Mouse (Mus musculus): ENCODE measurements around the gene AU021092. TPM values are rescaled to one million over a fixed set of nuclear protein-coding genes. Genes with fewer than 3 reads are reported as not detected.
"Not testable (repeated sequence)": the region's sequence is repeated elsewhere in the genome, so short reads cannot be mapped to it uniquely, and the experiment has no call there.

The AU021092 gene
- polyA plus RNA-seq, 1 experiment from 2014 or later = 6.3 TPM

DNA sequence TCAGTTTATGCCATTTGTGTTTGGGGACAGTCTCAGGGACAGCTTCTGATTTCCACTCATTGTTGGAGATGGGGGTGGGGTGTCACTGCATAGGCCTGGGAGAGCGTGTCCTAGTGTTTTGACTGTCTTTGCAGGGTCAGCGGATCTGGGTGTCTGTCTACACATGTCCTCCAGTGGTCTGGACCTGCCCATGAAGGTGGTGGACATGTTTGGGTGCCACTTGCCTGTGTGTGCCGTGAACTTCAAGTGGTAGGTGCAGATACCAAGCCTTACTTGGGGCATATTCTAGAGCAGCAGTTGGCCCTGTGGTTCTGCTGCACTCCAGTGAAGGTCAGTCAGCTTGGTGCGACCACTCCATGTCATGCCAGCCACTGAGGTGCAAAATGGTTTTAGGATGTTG is 20.3 kb upstream of the AU021092 start:
- Histone ChIP-seq H3K27ac (no peak overlapping the region), H3K9ac (no peak overlapping the region), H3K4me3 (no peak overlapping the region), H3K27me3 (no peaks in the 10 kb centered on the region), H3K9me3 (replicated peaks) (no peaks in the 10 kb centered on the region), H3K4me1 (replicated peaks) (no peaks in the 10 kb centered on the region), H3K4me2 (no peak overlapping the region), H3K36me3 (peaks cover 66% of the 10 kb centered on the region)
- ATAC-seq (replicated peaks; ENCODE audit: insufficient number of reproducible peaks, insufficient read depth, low FRiP score, low read depth) = no peak
- WGBS = 85% methylated on average over 4 of the region's 4 CpGs

GRCm38 (mm10) chr16:5233418-5234313 is 11.6 kb upstream of the AU021092 start, which contains the start of gene Alg1:
Gene Alg1, plus strand, starts transcription at chr16:5233621.
- Histone ChIP-seq H3K4me3 (peak within 1 kb of the TSS; percentile 92), H3K4me2 (peak within 1 kb of the TSS; percentile 85), H3K27me3 (no peaks in the 10 kb centered on the region), H3K9me3 (replicated peaks) (no peaks in the 10 kb centered on the region), H3K9ac (peak within 1 kb of the TSS; percentile 81), H3K4me1 (replicated peaks) (peaks cover 8% of the 10 kb centered on the region), H3K27ac (peak within 1 kb of the TSS; percentile 75), H3K36me3 (0 out of 2 replicates have a peak, but pooled peaks cover 7% of the 10 kb centered on the region)
- ATAC-seq (replicated peaks; ENCODE audit: insufficient number of reproducible peaks, insufficient read depth, low FRiP score, low read depth) = peak; percentile 96
- 1% methylated on average over 47 of the region's 47 CpGs for WGBS

GRCm38 (mm10) chr16:5232982-5233381 is 10.9 kb upstream of the AU021092 start:
- H3K4me3 ChIP-seq = peak overlapping the region; percentile 92
- no peak overlapping the region for H3K27ac ChIP-seq
- WGBS = 72% methylated on average over 4 of the region's 4 CpGs
- no peaks in the 10 kb centered on the region for H3K9me3 ChIP-seq (replicated peaks)
- H3K4me1 ChIP-seq (replicated peaks) = peaks cover 8% of the 10 kb centered on the region
- H3K4me2 ChIP-seq = peak overlapping the region; percentile 85
- H3K36me3 ChIP-seq = 0 out of 2 replicates have a peak, but pooled peaks cover 5% of the 10 kb centered on the region
- H3K27me3 ChIP-seq = no peaks in the 10 kb centered on the region
- no peak overlapping the region for H3K9ac ChIP-seq
- no peak for ATAC-seq (replicated peaks; ENCODE audit: insufficient number of reproducible peaks, insufficient read depth, low FRiP score, low read depth)

DNA sequence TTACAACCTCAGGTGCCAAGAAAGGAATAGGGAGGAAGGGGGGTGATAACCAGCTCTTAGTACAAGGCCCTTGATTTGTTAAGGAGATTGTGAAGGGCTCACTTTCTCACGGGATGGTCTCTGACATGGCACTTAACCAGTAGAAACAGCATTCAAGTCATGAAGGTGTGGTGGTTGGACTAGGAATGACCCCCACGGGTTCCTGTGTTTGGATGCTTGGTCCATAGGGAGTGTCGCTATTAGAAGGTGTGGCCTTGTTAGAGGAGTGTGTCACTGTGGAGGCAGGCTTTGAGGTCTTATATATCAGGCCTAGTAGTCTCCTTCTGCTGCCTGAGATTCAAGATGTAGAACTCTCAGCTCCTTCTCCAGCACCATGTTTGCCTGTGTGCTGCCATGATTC is 6.0 kb upstream of the AU021092 start:
- not testable (repeated sequence) for H3K9me3 ChIP-seq (replicated peaks); H3K4me3 ChIP-seq; H3K4me1 ChIP-seq (replicated peaks); H3K4me2 ChIP-seq; H3K27ac ChIP-seq; ATAC-seq (replicated peaks; ENCODE audit: insufficient number of reproducible peaks, insufficient read depth, low FRiP score, low read depth); H3K9ac ChIP-seq; H3K27me3 ChIP-seq; H3K36me3 ChIP-seq
- WGBS = 79% methylated on average over 3 of the region's 3 CpGs

DNA sequence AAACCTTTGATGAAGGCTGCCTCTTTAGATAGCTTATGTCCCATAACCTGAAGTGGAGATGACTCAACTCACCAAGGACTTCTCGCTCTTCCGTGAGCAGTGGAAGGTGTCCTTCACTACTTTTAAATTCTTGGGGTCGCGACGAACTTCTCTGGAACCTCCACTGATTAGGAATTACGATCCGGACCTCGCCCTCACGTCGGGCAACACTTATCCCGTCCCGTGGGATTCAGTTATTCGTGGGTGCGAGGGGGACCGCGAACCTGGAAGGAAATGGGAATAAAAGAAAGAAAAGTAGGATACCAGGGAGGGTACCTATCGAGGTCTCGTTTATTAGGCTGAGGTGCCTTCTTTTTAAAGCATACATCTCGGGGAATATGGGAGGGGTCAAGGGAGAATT is 5.4 kb upstream of the AU021092 start:
- not testable (repeated sequence) for ATAC-seq (replicated peaks; ENCODE audit: insufficient number of reproducible peaks, insufficient read depth, low FRiP score, low read depth); H3K36me3 ChIP-seq; H3K4me1 ChIP-seq (replicated peaks); H3K4me2 ChIP-seq; H3K4me3 ChIP-seq; H3K9me3 ChIP-seq (replicated peaks); H3K9ac ChIP-seq; H3K27me3 ChIP-seq
- peak overlapping the region; percentile 34; the same call in 1 of the 2 replicates for H3K27ac ChIP-seq
- 67% methylated on average over 19 of the region's 19 CpGs for WGBS

- WGBS = 7% methylated on average over 1 of the region's 1 CpGs
- H3K4me3 ChIP-seq; ATAC-seq (replicated peaks; ENCODE audit: insufficient number of reproducible peaks, insufficient read depth, low FRiP score, low read depth): not testable (repeated sequence)
These were observed 4.4 kb upstream of the AU021092 start for GRCm38 (mm10) chr16:5226534-5226933.

DNA sequence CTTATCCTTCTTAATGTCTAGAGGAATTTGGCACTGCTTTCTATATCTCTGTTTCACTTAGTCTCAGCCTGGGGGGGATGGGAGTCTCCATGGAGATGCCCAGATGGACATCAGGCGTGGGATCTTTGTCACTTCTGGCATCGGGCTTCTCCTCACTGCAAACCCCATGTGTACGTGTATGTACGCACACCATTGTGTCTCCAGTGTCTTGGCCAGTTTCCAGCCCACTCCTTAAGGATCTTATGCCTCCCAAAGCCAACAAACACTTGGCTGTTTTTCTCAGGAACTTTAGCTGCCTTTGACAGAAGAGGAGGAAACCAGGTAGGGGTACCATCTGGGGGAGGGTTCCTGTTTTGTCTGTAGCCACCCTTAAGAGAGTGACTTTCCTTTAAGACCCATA is 696 bp downstream of the AU021092 start:
- H3K4me2 ChIP-seq = no peak overlapping the region
- no peak overlapping the region for H3K4me3 ChIP-seq
- 51% methylated on average over 4 of the region's 4 CpGs for WGBS

More at GRCm38 (mm10) chr16:5226534-5226933, 4.4 kb upstream of the AU021092 start:
- not testable (repeated sequence) for H3K9ac ChIP-seq; H3K9me3 ChIP-seq (replicated peaks); H3K27ac ChIP-seq; H3K4me2 ChIP-seq; H3K36me3 ChIP-seq; H3K4me1 ChIP-seq (replicated peaks); H3K27me3 ChIP-seq

DNA sequence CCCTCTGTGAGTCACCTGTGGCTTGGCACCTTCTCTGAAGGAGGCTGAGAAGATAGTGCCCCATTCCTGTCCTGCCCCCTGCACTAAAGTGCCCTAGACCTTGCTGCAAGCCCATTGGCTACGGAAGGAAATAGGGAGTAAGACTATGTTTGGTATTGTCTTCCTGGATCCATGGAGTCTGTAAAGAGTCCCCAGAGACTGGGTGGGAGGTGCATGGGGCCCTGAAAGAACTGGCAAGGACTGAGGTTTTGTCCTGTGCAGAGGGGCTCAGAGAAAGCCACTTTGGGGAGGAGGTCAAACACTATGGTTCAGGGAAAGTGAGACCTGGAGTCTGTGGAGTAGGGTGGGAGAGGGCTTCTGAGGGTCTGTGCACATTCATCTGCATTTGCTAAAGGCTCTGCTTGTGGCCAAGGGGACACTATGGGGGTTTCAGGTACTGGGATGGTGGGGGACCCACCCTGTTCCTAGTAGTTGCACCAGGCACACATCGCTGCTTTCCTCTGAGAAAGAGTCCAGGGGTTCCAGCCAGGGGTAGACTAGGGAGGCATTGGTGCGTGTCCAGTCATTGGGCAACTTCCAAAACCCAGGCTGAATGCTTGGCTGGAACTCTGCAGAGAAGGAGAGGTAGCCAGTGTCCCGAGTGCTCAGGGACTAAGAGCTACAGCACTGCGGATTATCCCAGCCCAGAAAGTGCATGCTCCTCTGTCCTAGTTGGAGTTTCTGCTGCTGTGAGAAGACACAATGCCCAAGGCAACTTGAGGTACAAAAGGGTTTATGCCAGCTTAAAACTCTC is 4.6 kb downstream of the AU021092 start:
- H3K27me3 ChIP-seq = no peaks in the 10 kb centered on the region
- no peak overlapping the region for H3K4me2 ChIP-seq
- H3K27ac ChIP-seq = no peak overlapping the region
- no peak overlapping the region for H3K9ac ChIP-seq
- no peaks in the 10 kb centered on the region for H3K36me3 ChIP-seq
- 67% methylated on average over 5 of the region's 5 CpGs for WGBS
- no peak for ATAC-seq (replicated peaks; ENCODE audit: insufficient number of reproducible peaks, insufficient read depth, low FRiP score, low read depth)
- no peaks in the 10 kb centered on the region for H3K9me3 ChIP-seq (replicated peaks)
- H3K4me1 ChIP-seq (replicated peaks) = peaks cover 7% of the 10 kb centered on the region
- no peak overlapping the region for H3K4me3 ChIP-seq

More for the DNA sequence above, 696 bp downstream of the AU021092 start:
- peaks cover 7% of the 10 kb centered on the region for H3K4me1 ChIP-seq (replicated peaks)
- H3K27me3 ChIP-seq = no peaks in the 10 kb centered on the region
- no peaks in the 10 kb centered on the region for H3K36me3 ChIP-seq
- H3K27ac ChIP-seq = no peak overlapping the region
- H3K9ac ChIP-seq = no peak overlapping the region
- no peak for ATAC-seq (replicated peaks; ENCODE audit: insufficient number of reproducible peaks, insufficient read depth, low FRiP score, low read depth)
- no peaks in the 10 kb centered on the region for H3K9me3 ChIP-seq (replicated peaks)

GRCm38 (mm10) chr16:5216686-5217085 is 5.4 kb downstream of the AU021092 start:
- Histone ChIP-seq H3K4me3 (no peak overlapping the region), H3K9me3 (replicated peaks) (no peaks in the 10 kb centered on the region), H3K36me3 (no peaks in the 10 kb centered on the region), H3K27ac (no peak overlapping the region), H3K9ac (no peak overlapping the region), H3K4me1 (replicated peaks) (peaks cover 3% of the 10 kb centered on the region; the same call in 1 of the 2 replicates), H3K4me2 (no peak overlapping the region), H3K27me3 (no peaks in the 10 kb centered on the region)
- no peak for ATAC-seq (replicated peaks; ENCODE audit: insufficient number of reproducible peaks, insufficient read depth, low FRiP score, low read depth)
- WGBS = 55% methylated on average over 6 of the region's 6 CpGs

DNA sequence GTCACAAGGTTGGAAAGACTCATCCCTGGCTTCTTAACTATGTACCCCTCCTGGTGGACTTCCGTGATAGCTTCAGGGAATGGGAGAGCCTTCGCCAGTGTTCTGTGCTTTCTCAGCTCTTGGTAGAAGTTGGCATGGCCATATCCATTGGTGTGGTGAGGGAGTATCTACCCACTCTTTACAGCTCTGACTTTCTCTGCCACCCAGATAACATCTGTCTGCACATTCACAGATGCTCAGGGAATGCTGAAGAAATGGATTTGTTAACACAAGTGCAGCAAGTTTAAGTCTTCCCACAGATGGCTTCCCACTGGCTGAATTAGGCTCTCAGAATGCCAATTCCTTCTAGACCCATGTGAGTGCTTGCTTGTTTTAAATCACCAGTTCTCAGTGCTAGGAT is 8.0 kb downstream of the AU021092 start:
- no peak for ATAC-seq (replicated peaks; ENCODE audit: insufficient number of reproducible peaks, insufficient read depth, low FRiP score, low read depth)
- Histone ChIP-seq H3K9ac (no peak overlapping the region), H3K4me2 (no peak overlapping the region), H3K27ac (no peak overlapping the region), H3K4me3 (no peak overlapping the region), H3K9me3 (replicated peaks) (no peaks in the 10 kb centered on the region), H3K36me3 (no peaks in the 10 kb centered on the region), H3K27me3 (no peaks in the 10 kb centered on the region), H3K4me1 (replicated peaks) (peaks cover 3% of the 10 kb centered on the region; the same call in 1 of the 2 replicates)
- 86% methylated on average over 2 of the region's 2 CpGs for WGBS

DNA sequence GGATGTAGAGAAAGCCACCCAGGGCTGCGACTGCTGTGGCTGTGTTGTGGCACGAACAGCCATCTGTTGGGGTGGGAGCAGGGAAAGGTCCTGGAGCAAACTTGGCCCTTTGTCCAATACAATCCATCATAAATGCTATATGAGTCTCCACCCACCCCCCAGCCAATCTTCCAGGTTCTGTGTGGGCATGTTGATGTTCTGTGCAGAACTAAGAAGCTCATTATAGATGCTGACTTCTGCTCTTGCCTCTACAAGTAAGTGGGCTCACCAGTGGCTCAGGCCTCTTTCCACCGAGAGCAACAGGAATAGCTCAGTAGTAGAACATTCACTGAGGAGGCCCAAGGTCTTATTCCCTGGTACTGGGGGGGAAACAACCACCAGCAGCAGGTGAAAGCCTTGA is 9.9 kb downstream of the AU021092 start:
- no peaks in the 10 kb centered on the region for H3K9me3 ChIP-seq (replicated peaks)
- WGBS = 77% methylated on average over 3 of the region's 3 CpGs
- no peak overlapping the region for H3K4me2 ChIP-seq
- H3K9ac ChIP-seq = no peak overlapping the region
- no peak for ATAC-seq (replicated peaks; ENCODE audit: insufficient number of reproducible peaks, insufficient read depth, low FRiP score, low read depth)
- no peak overlapping the region for H3K4me3 ChIP-seq
- no peak overlapping the region for H3K27ac ChIP-seq
- no peaks in the 10 kb centered on the region for H3K27me3 ChIP-seq
- no peaks in the 10 kb centered on the region for H3K36me3 ChIP-seq
- peaks cover 3% of the 10 kb centered on the region; the same call in 1 of the 2 replicates for H3K4me1 ChIP-seq (replicated peaks)

Measured in heart, embryonic 15.5 days (tissue).